Mouse (Mus musculus) testis, adult 2 months (tissue): ENCODE results near the gene Actg2.

ENCODE experiments used
- CTCF ChIP-seq: fragments of 200-500 bp; IDR thresholded peaks from 2 replicates; pipeline ENCODE4 v1.5.1; 2012; ENCODE audit warnings: low read depth, mild to moderate bottlenecking, inconsistent platforms, low read length, moderate library complexity; ENCODE audit not compliant: control insufficient read depth, insufficient read depth, insufficient replicate concordance
- POLR2A ChIP-seq: fragments of 200-500 bp; IDR thresholded peaks from 2 replicates; pipeline ENCODE4 v1.6.1; 2012; ENCODE audit warnings: low read depth, mild to moderate bottlenecking, inconsistent platforms, low read length, moderate library complexity; ENCODE audit not compliant: control insufficient read depth

GRCm38 (mm10) chr6:83510210-83510609, 25.9 kb downstream of the Actg2 start:
- no peak for TF ChIP-seq CTCF
- TF ChIP-seq POLR2A: no peak
